Mouse (Mus musculus): Measurements from ENCODE around the gene Jph4. TPM values are rescaled to one million over a fixed set of nuclear protein-coding genes. Genes with fewer than 3 reads are reported as not detected.

The Jph4 gene
- 0.92 TPM for polyA plus RNA-seq (2021)

- DNase-seq (ENCODE audit: low read depth, low spot score) (no peak), ATAC-seq (no peak)
- no peak for TF ChIP-seq CTCF (IDR thresholded peaks at IDR 0.05)
- ChIA-PET CTCF (interaction anchor here (3.0 kb wide), 1 partner anchor 45 kb away, joined by 7 read pairs; no protein-coding TSS in a partner anchor), POLR2A (interaction anchor here (0.5 kb wide), 1 partner anchor 291 kb away, joined by 5 read pairs; no protein-coding TSS in a partner anchor)
- in situ Hi-C loops (cut with MboI; ENCODE audit: low pct_unique_long_range_greater_than_20kb): no loop called here
- peaks cover 45% of the 10 kb centered on the region for H3K27me3 ChIP-seq
Observed at GRCm38 (mm10) chr14:55116425-55117200, at the start of gene Jph4. TSS of gene Jph4 (minus strand) at chr14:55116935.

- ChIA-PET POLR2A (no interaction called here), CTCF (no interaction called here)
- no peak for DNase-seq (ENCODE audit: low read depth, low spot score)
- in situ Hi-C loops (cut with MboI; ENCODE audit: low pct_unique_long_range_greater_than_20kb): loop anchor here (5.0 kb wide), 1 partner anchor 42 kb away; no protein-coding TSS in a partner anchor
- TF ChIP-seq CTCF (IDR thresholded peaks at IDR 0.05): no peak
- peaks cover 40% of the 10 kb centered on the region for H3K27me3 ChIP-seq
- no peak for ATAC-seq
Observed at GRCm38 (mm10) chr14:55164172-55164806, 47.6 kb upstream of the Jph4 start.

GRCm38 (mm10) chr14:55162168-55162567 lies 45.4 kb upstream of the Jph4 start:
- in situ Hi-C loops (cut with MboI; ENCODE audit: low pct_unique_long_range_greater_than_20kb): loop anchor here (5.0 kb wide), 1 partner anchor 40 kb away; no protein-coding TSS in a partner anchor
- no peak for TF ChIP-seq CTCF (IDR thresholded peaks at IDR 0.05)
- CTCF ChIA-PET: interaction anchor here (3.8 to 4.3 kb wide), 2 partner anchors 14 to 41 kb away, joined by 27 to 38 read pairs; no protein-coding TSS in a partner anchor
- peaks cover 30% of the 10 kb centered on the region for H3K27me3 ChIP-seq
- POLR2A ChIA-PET: no interaction called here
- DNase-seq (ENCODE audit: low read depth, low spot score) (no peak), ATAC-seq (no peak)

GRCm38 (mm10) chr14:55161098-55161634 lies 44.4 kb upstream of the Jph4 start:
- peak; percentile 65 for ATAC-seq
- POLR2A ChIA-PET: interaction anchor here (0.6 kb wide), 1 partner anchor 24 kb away, joined by 3 read pairs; no protein-coding TSS in a partner anchor

GRCm38 (mm10) chr14:55160251-55161071 lies 43.7 kb upstream of the Jph4 start:
- POLR2A ChIA-PET: interaction anchor here (0.6 kb wide), 1 partner anchor 25 kb away, joined by 3 read pairs; no protein-coding TSS in a partner anchor
- DNase-seq (ENCODE audit: low read depth, low spot score) (no peak), ATAC-seq (no peak)
- no peak for TF ChIP-seq CTCF (IDR thresholded peaks at IDR 0.05)
- H3K27me3 ChIP-seq: peaks cover 32% of the 10 kb centered on the region
- CTCF ChIA-PET: interaction anchor here (0.7 to 4.3 kb wide), 9 partner anchors 10 to 63 kb away, joined by 3 to 38 read pairs (median 4); partner anchors contain the start of gene Jph4
- in situ Hi-C loops (cut with MboI; ENCODE audit: low pct_unique_long_range_greater_than_20kb): loop anchor here (5.0 kb wide), 1 partner anchor 38 kb away; no protein-coding TSS in a partner anchor

More at GRCm38 (mm10) chr14:55161098-55161634, 44.4 kb upstream of the Jph4 start:
- CTCF ChIA-PET: interaction anchor here (0.7 to 4.3 kb wide), 9 partner anchors 9 to 64 kb away, joined by 3 to 38 read pairs (median 4); partner anchors contain the start of gene Jph4
- H3K27me3 ChIP-seq: peaks cover 30% of the 10 kb centered on the region
- DNase-seq (ENCODE audit: low read depth, low spot score): no peak
- TF ChIP-seq CTCF (IDR thresholded peaks at IDR 0.05): peak; percentile 87
- in situ Hi-C loops (cut with MboI; ENCODE audit: low pct_unique_long_range_greater_than_20kb): loop anchor here (5.0 kb wide), 1 partner anchor 39 kb away; no protein-coding TSS in a partner anchor

- no peak for TF ChIP-seq CTCF (IDR thresholded peaks at IDR 0.05)
- POLR2A ChIA-PET: no interaction called here
- in situ Hi-C loops (cut with MboI; ENCODE audit: low pct_unique_long_range_greater_than_20kb): no loop called here
- peaks cover 28% of the 10 kb centered on the region for H3K27me3 ChIP-seq
- DNase-seq (ENCODE audit: low read depth, low spot score): no peak
- CTCF ChIA-PET: interaction anchor here (2.8 kb wide), 1 partner anchor 9 kb away, joined by 11 read pairs; no protein-coding TSS in a partner anchor
- ATAC-seq: no peak
Observed at GRCm38 (mm10) chr14:55157322-55158065, 40.8 kb upstream of the Jph4 start.

GRCm38 (mm10) chr14:55152951-55153481 lies 36.3 kb upstream of the Jph4 start:
- in situ Hi-C loops (cut with MboI; ENCODE audit: low pct_unique_long_range_greater_than_20kb): no loop called here
- DNase-seq (ENCODE audit: low read depth, low spot score) (no peak), ATAC-seq (no peak)
- H3K27me3 ChIP-seq: peaks cover 24% of the 10 kb centered on the region
- ChIA-PET CTCF (interaction anchor here (1.1 kb wide), 1 partner anchor 31 kb away, joined by 3 read pairs; no protein-coding TSS in a partner anchor), POLR2A (no interaction called here)
- TF ChIP-seq CTCF (IDR thresholded peaks at IDR 0.05): no peak

- POLR2A ChIA-PET: no interaction called here
- in situ Hi-C loops (cut with MboI; ENCODE audit: low pct_unique_long_range_greater_than_20kb): no loop called here
- ATAC-seq (no peak), DNase-seq (ENCODE audit: low read depth, low spot score) (no peak)
- TF ChIP-seq CTCF (IDR thresholded peaks at IDR 0.05): no peak
- CTCF ChIA-PET: no interaction called here
- peaks cover 27% of the 10 kb centered on the region for H3K27me3 ChIP-seq
Observed at GRCm38 (mm10) chr14:55152174-55152573, 35.4 kb upstream of the Jph4 start.

- DNase-seq (ENCODE audit: low read depth, low spot score) (no peak), ATAC-seq (no peak)
- in situ Hi-C loops (cut with MboI; ENCODE audit: low pct_unique_long_range_greater_than_20kb): no loop called here
- TF ChIP-seq CTCF (IDR thresholded peaks at IDR 0.05): no peak
- peaks cover 31% of the 10 kb centered on the region for H3K27me3 ChIP-seq
- POLR2A ChIA-PET: no interaction called here
- CTCF ChIA-PET: no interaction called here
Observed at GRCm38 (mm10) chr14:55150985-55151384, 34.2 kb upstream of the Jph4 start.
